Mouse (Mus musculus) liver, embryonic 16.5 days (tissue): ENCODE data around the gene Sema4f. TPM values are rescaled to one million over a fixed set of nuclear protein-coding genes. Genes with fewer than 3 reads are reported as not detected.

ENCODE experiments used
- ATAC-seq: fragments of 200-750 bp; cut with Nextera tagmentation; 2 replicates; pipeline ENCODE4 v1.8.0; 2017; ENCODE audit warnings: low read depth, mild to moderate bottlenecking, moderate number of reproducible peaks, moderate library complexity
- H3K27ac ChIP-seq: fragments of 300-500 bp; sonication (generic); 2 replicates; pipeline ENCODE4 v1.5.1; 2014; ENCODE audit warnings: mild to moderate bottlenecking, low read length
- H3K27me3 ChIP-seq: fragments of 300-500 bp; sonication (generic); 2 replicates; pipeline ENCODE4 v1.6.1; 2014; ENCODE audit warnings: low read depth, low read length, mixed read lengths; ENCODE audit not compliant: control insufficient read depth, insufficient read depth
- H3K36me3 ChIP-seq: fragments of 300-500 bp; sonication (generic); 2 replicates; pipeline ENCODE4 v1.6.1; 2014; ENCODE audit warnings: mild to moderate bottlenecking; ENCODE audit not compliant: control insufficient read depth, insufficient read depth
- H3K4me1 ChIP-seq: fragments of 300-500 bp; sonication (generic); 2 replicates; pipeline ENCODE4 v1.6.1; 2014; ENCODE audit warnings: low read depth, low read length, mixed read lengths; ENCODE audit not compliant: control insufficient read depth
- H3K4me2 ChIP-seq: fragments of 300-500 bp; sonication (generic); 2 replicates; pipeline ENCODE4 v1.6.1; 2014; ENCODE audit warnings: low read depth, low read length, mixed read lengths
- H3K4me3 ChIP-seq: fragments of 300-500 bp; sonication (generic); 2 replicates; pipeline ENCODE4 v1.5.1; 2014; ENCODE audit warnings: low read depth, mild to moderate bottlenecking, low read length
- H3K9ac ChIP-seq: fragments of 300-500 bp; sonication (generic); 2 replicates; pipeline ENCODE4 v1.6.1; 2014; ENCODE audit warnings: low read depth, low read length
- H3K9me3 ChIP-seq: fragments of 300-500 bp; sonication (generic); replicated peaks from 2 replicates; pipeline ENCODE4 v1.6.1; 2016; ENCODE audit warnings: low read length; ENCODE audit not compliant: control insufficient read depth
- WGBS: fragments of 180-500 bp; shearing (Covaris S2); extraction: QIAGEN DNeasy Blood & Tissue Kit; methylation state at CpG from one replicate; pipeline ENCODE4 v1.1.7; 2014; ENCODE audit not compliant: insufficient replicate concordance; 5-methylcytosine and 5-hydroxymethylcytosine counted together
- polyA plus RNA-seq: library from polyadenylated mRNA; unstranded; fragments of >200 nt; fragmentation: Nextera tagmentation; extraction: Ambion mirVana; gene quantifications from 2 replicates; pipeline ENCODE4 v1.2.1, GENCODE M21; 2015

Sema4f gene
- polyA plus RNA-seq, 1 experiment from 2014 or later = 0.06 TPM

GRCm38 (mm10) chr6:82906985-82907384, 32.6 kb downstream of the Sema4f start:
- no peak for ATAC-seq
- WGBS = 36% methylated on average over 3 of the region's 3 CpGs
- no peaks in the 10 kb centered on the region for H3K36me3 ChIP-seq
- no peak overlapping the region for H3K4me2 ChIP-seq
- H3K27ac ChIP-seq = no peak overlapping the region
- no peak overlapping the region for H3K9ac ChIP-seq
- H3K4me1 ChIP-seq = no peaks in the 10 kb centered on the region
- H3K4me3 ChIP-seq = no peak overlapping the region
- no peaks in the 10 kb centered on the region for H3K9me3 ChIP-seq
- no peaks in the 10 kb centered on the region for H3K27me3 ChIP-seq

- no peaks in the 10 kb centered on the region for H3K9me3 ChIP-seq
- no peaks in the 10 kb centered on the region for H3K27me3 ChIP-seq
- no peak overlapping the region for H3K4me3 ChIP-seq
- H3K36me3 ChIP-seq = no peaks in the 10 kb centered on the region
- WGBS = 8% methylated on average over 8 of the region's 8 CpGs
- H3K4me1 ChIP-seq = no peaks in the 10 kb centered on the region
- no peak overlapping the region for H3K4me2 ChIP-seq
- no peak for ATAC-seq
- H3K27ac ChIP-seq = no peak overlapping the region
- no peak overlapping the region for H3K9ac ChIP-seq
Measured at GRCm38 (mm10) chr6:82902559-82902958, 37.0 kb downstream of the Sema4f start.

GRCm38 (mm10) chr6:82898745-82899144, 40.8 kb downstream of the Sema4f start:
- Histone ChIP-seq H3K27ac (no peak overlapping the region), H3K4me3 (no peak overlapping the region), H3K27me3 (no peaks in the 10 kb centered on the region; the same call in 1 of the 2 replicates), H3K4me1 (no peaks in the 10 kb centered on the region), H3K9me3 (no peaks in the 10 kb centered on the region), H3K9ac (no peak overlapping the region), H3K4me2 (no peak overlapping the region), H3K36me3 (no peaks in the 10 kb centered on the region)
- ATAC-seq = no peak
- 35% methylated on average over 4 of the region's 4 CpGs for WGBS

GRCm38 (mm10) chr6:82898227-82898626, 41.3 kb downstream of the Sema4f start:
- WGBS = 58% methylated on average over 4 of the region's 4 CpGs
- no peak overlapping the region for H3K4me2 ChIP-seq
- no peaks in the 10 kb centered on the region for H3K4me1 ChIP-seq
- no peak for ATAC-seq
- H3K9me3 ChIP-seq = no peaks in the 10 kb centered on the region
- H3K4me3 ChIP-seq = no peak overlapping the region
- no peak overlapping the region for H3K9ac ChIP-seq
- H3K27ac ChIP-seq = no peak overlapping the region
- H3K36me3 ChIP-seq = no peaks in the 10 kb centered on the region
- no peaks in the 10 kb centered on the region; the same call in 1 of the 2 replicates for H3K27me3 ChIP-seq

GRCm38 (mm10) chr6:82897311-82897710, 42.3 kb downstream of the Sema4f start:
- no peak overlapping the region for H3K4me2 ChIP-seq
- no peaks in the 10 kb centered on the region for H3K9me3 ChIP-seq
- no peak overlapping the region for H3K9ac ChIP-seq
- no peaks in the 10 kb centered on the region; the same call in 1 of the 2 replicates for H3K27me3 ChIP-seq
- WGBS = 28% methylated on average over 3 of the region's 3 CpGs
- no peak overlapping the region for H3K4me3 ChIP-seq
- no peaks in the 10 kb centered on the region for H3K36me3 ChIP-seq
- ATAC-seq = no peak
- H3K4me1 ChIP-seq = no peaks in the 10 kb centered on the region
- H3K27ac ChIP-seq = no peak overlapping the region

- no peak overlapping the region for H3K4me2 ChIP-seq
- no peaks in the 10 kb centered on the region for H3K36me3 ChIP-seq
- H3K4me1 ChIP-seq = no peaks in the 10 kb centered on the region
- H3K27me3 ChIP-seq = no peaks in the 10 kb centered on the region; the same call in 1 of the 2 replicates
- no peak for ATAC-seq
- 39% methylated on average over 3 of the region's 3 CpGs for WGBS
- no peak overlapping the region for H3K4me3 ChIP-seq
- H3K9me3 ChIP-seq = no peaks in the 10 kb centered on the region
- H3K27ac ChIP-seq = no peak overlapping the region
- H3K9ac ChIP-seq = no peak overlapping the region
Measured at GRCm38 (mm10) chr6:82893415-82893814, 46.2 kb downstream of the Sema4f start.

GRCm38 (mm10) chr6:82892540-82892939, 47.0 kb downstream of the Sema4f start:
- Histone ChIP-seq H3K36me3 (no peaks in the 10 kb centered on the region), H3K27ac (no peak overlapping the region), H3K4me1 (no peaks in the 10 kb centered on the region), H3K4me2 (no peak overlapping the region), H3K9ac (no peak overlapping the region), H3K9me3 (no peaks in the 10 kb centered on the region), H3K4me3 (no peak overlapping the region), H3K27me3 (no peaks in the 10 kb centered on the region; the same call in 1 of the 2 replicates)
- 50% methylated on average over 2 of the region's 2 CpGs for WGBS
- no peak for ATAC-seq

GRCm38 (mm10) chr6:82891488-82891887, 48.1 kb downstream of the Sema4f start:
- no peaks in the 10 kb centered on the region for H3K4me1 ChIP-seq
- no peak overlapping the region for H3K4me2 ChIP-seq
- no peak for ATAC-seq
- 52% methylated on average over 6 of the region's 6 CpGs for WGBS
- H3K27me3 ChIP-seq = no peaks in the 10 kb centered on the region
- H3K27ac ChIP-seq = no peak overlapping the region
- no peak overlapping the region for H3K9ac ChIP-seq
- H3K36me3 ChIP-seq = no peaks in the 10 kb centered on the region
- H3K4me3 ChIP-seq = no peak overlapping the region
- H3K9me3 ChIP-seq = no peaks in the 10 kb centered on the region

- Histone ChIP-seq H3K4me3 (no peak overlapping the region), H3K4me1 (no peaks in the 10 kb centered on the region), H3K4me2 (no peak overlapping the region), H3K9me3 (no peaks in the 10 kb centered on the region), H3K27ac (no peak overlapping the region), H3K27me3 (no peaks in the 10 kb centered on the region), H3K36me3 (no peaks in the 10 kb centered on the region), H3K9ac (no peak overlapping the region)
- ATAC-seq = no peak
- WGBS = 64% methylated on average over 4 of the region's 4 CpGs
Measured at GRCm38 (mm10) chr6:82886330-82886729, 53.2 kb downstream of the Sema4f start.
